Mouse (Mus musculus) mesoderm, embryonic 11.5 days (tissue): Measurements from ENCODE around the gene Zfp346.
A peak's percentile ranks its signal among the peaks of the same experiment; 100 is the strongest.
"Not testable (repeated sequence)": the region's sequence is repeated elsewhere in the genome, so short reads cannot be mapped to it uniquely, and the experiment has no call there.

Experiments
- DNase-seq: peaks from one replicate; pipeline ENCODE4 v3.0.0-alpha.2; 2012; ENCODE audit warnings: low read depth, low spot score

Zfp346 gene

GRCm38 (mm10) chr13:55105045-55105952 is at the start of gene Zfp346:
Zfp346 (plus strand) TSS chr13:55105311.
- DNase-seq: peak; percentile 97

GRCm38 (mm10) chr13:55058042-55058441 is 47.1 kb upstream of the Zfp346 start:
- DNase-seq: peak; percentile 4

- no peak for DNase-seq
Measured at GRCm38 (mm10) chr13:55063276-55063675, 41.8 kb upstream of the Zfp346 start.

GRCm38 (mm10) chr13:55069719-55070118 is 35.4 kb upstream of the Zfp346 start:
- no peak for DNase-seq

- peak; percentile 42 for DNase-seq
Measured at GRCm38 (mm10) chr13:55071322-55071721, 33.8 kb upstream of the Zfp346 start.

- peak; percentile 49 for DNase-seq
Measured at GRCm38 (mm10) chr13:55075597-55075996, 29.5 kb upstream of the Zfp346 start.

GRCm38 (mm10) chr13:55092588-55092987 is 12.5 kb upstream of the Zfp346 start:
- no peak for DNase-seq

- DNase-seq: not testable (repeated sequence)
Measured at GRCm38 (mm10) chr13:55097841-55098240, 7.3 kb upstream of the Zfp346 start.

- DNase-seq: peak; percentile 6
Measured at GRCm38 (mm10) chr13:55099066-55099725, 5.9 kb upstream of the Zfp346 start.

GRCm38 (mm10) chr13:55099726-55100478 is 5.2 kb upstream of the Zfp346 start, which contains the start of gene Uimc1:
Uimc1 (minus strand) TSS chr13:55100300.
- DNase-seq: peak; percentile 90

GRCm38 (mm10) chr13:55101627-55102026 is 3.5 kb upstream of the Zfp346 start:
- no peak for DNase-seq

- no peak for DNase-seq
Measured at GRCm38 (mm10) chr13:55102366-55102765, 2.7 kb upstream of the Zfp346 start.

GRCm38 (mm10) chr13:55103351-55103750 is 1.8 kb upstream of the Zfp346 start:
- DNase-seq: no peak

GRCm38 (mm10) chr13:55105953-55106691 is 1.0 kb downstream of the Zfp346 start:
- peak; percentile 5 for DNase-seq

GRCm38 (mm10) chr13:55107116-55107515 is 2.0 kb downstream of the Zfp346 start:
- DNase-seq: no peak

- DNase-seq: no peak
Measured at GRCm38 (mm10) chr13:55107694-55108093, 2.6 kb downstream of the Zfp346 start.

- DNase-seq: no peak
Measured at GRCm38 (mm10) chr13:55114375-55114774, 9.3 kb downstream of the Zfp346 start.

- no peak for DNase-seq
Measured at GRCm38 (mm10) chr13:55124903-55125302, 19.8 kb downstream of the Zfp346 start.

GRCm38 (mm10) chr13:55133448-55133847 is 28.3 kb downstream of the Zfp346 start, which contains the start of gene Gm17617:
Gm17617 (minus strand) TSS chr13:55133548.
- DNase-seq: no peak

- DNase-seq: peak; percentile 24
Measured at GRCm38 (mm10) chr13:55135382-55135781, 30.3 kb downstream of the Zfp346 start.

GRCm38 (mm10) chr13:55140271-55140670 is 35.2 kb downstream of the Zfp346 start:
- no peak for DNase-seq
